Mouse (Mus musculus): ENCODE measurements around the gene Wdr18.
"Not testable (repeated sequence)": the region's sequence is repeated elsewhere in the genome, so short reads cannot be mapped to it uniquely, and the experiment has no call there.

Wdr18 gene

GRCm38 (mm10) chr10:79946752-79947322 is 13.1 kb upstream of the Wdr18 start:
- DNase-seq, result peak; percentile 21 to 32

- no peak for DNase-seq
Measured at GRCm38 (mm10) chr10:79947502-79947901, 12.4 kb upstream of the Wdr18 start.

GRCm38 (mm10) chr10:79949873-79950272 is 10.1 kb upstream of the Wdr18 start:
- no peak for DNase-seq

GRCm38 (mm10) chr10:79950661-79951060 is 9.3 kb upstream of the Wdr18 start:
- DNase-seq, result no peak

- DNase-seq, result peak; percentile 70
Measured at GRCm38 (mm10) chr10:79953946-79954345, 6.0 kb upstream of the Wdr18 start.

GRCm38 (mm10) chr10:79955691-79956090 is 4.3 kb upstream of the Wdr18 start:
- no peak for DNase-seq

- no peak for DNase-seq
Measured at GRCm38 (mm10) chr10:79956643-79957154, 3.3 kb upstream of the Wdr18 start.

GRCm38 (mm10) chr10:79958140-79958816 is 1.7 kb upstream of the Wdr18 start:
- peak; percentile 93 to 94 for DNase-seq

- DNase-seq, result not testable (repeated sequence)
Measured at GRCm38 (mm10) chr10:79959412-79959811, 540 bp upstream of the Wdr18 start.

- no peak for DNase-seq
Measured at GRCm38 (mm10) chr10:79960671-79961294, 831 bp downstream of the Wdr18 start.

- DNase-seq, result no peak
Measured at GRCm38 (mm10) chr10:79964727-79965126, 4.8 kb downstream of the Wdr18 start.

- DNase-seq, result no peak
Measured at GRCm38 (mm10) chr10:79965325-79965724, 5.4 kb downstream of the Wdr18 start.

GRCm38 (mm10) chr10:79966886-79967400 is 7.0 kb downstream of the Wdr18 start:
- DNase-seq, result peak in 1 of 2 experiments; percentile 64

GRCm38 (mm10) chr10:79968181-79968580 is 8.2 kb downstream of the Wdr18 start:
- no peak for DNase-seq

- peak; percentile 32 to 60 for DNase-seq
Measured at GRCm38 (mm10) chr10:79969124-79969568, 9.2 kb downstream of the Wdr18 start.

- DNase-seq, result peak; percentile 35 to 58
Measured at GRCm38 (mm10) chr10:79970415-79971182, 10.6 kb downstream of the Wdr18 start, which contains the start of gene Grin3b. Gene Grin3b, plus strand, starts transcription at chr10:79970715.

- DNase-seq, result peak; percentile 44 to 61
Measured at GRCm38 (mm10) chr10:79971183-79971497, 11.2 kb downstream of the Wdr18 start.

GRCm38 (mm10) chr10:79972831-79973230 is 12.9 kb downstream of the Wdr18 start:
- DNase-seq, result peak; percentile 51 to 60

GRCm38 (mm10) chr10:79974087-79974486 is 14.1 kb downstream of the Wdr18 start:
- DNase-seq, result no peak

GRCm38 (mm10) chr10:79974668-79975067 is 14.7 kb downstream of the Wdr18 start:
- DNase-seq, result no peak

- DNase-seq, result no peak
Measured at GRCm38 (mm10) chr10:79976071-79976721, 16.2 kb downstream of the Wdr18 start.

GRCm38 (mm10) chr10:79976722-79977107 is 16.8 kb downstream of the Wdr18 start:
- DNase-seq, result no peak

Data from kidney, postnatal 4 days (tissue).